Mouse (Mus musculus) forebrain, embryonic 15.5 days (tissue): ENCODE data around the gene Clstn1. TPM values are rescaled to one million over a fixed set of nuclear protein-coding genes. Genes with fewer than 3 reads are reported as not detected.
A peak's percentile ranks its signal among the peaks of the same experiment; 100 is the strongest.

Experiments used
- ATAC-seq: fragments of 200-750 bp; cut with Nextera tagmentation; replicated peaks from 2 replicates; pipeline ENCODE4 v1.8.0; 2017; ENCODE audit warnings: mild to moderate bottlenecking, moderate TSS enrichment, moderate library complexity
- H3K27ac ChIP-seq: fragments of 300-500 bp; sonication (generic); replicated peaks from 2 replicates; pipeline ENCODE4 v1.5.1; 2015; ENCODE audit warnings: mild to moderate bottlenecking, inconsistent platforms
- H3K27me3 ChIP-seq: fragments of 300-500 bp; sonication (generic); 2 replicates; pipeline ENCODE4 v1.6.1; 2015; ENCODE audit warnings: inconsistent platforms
- H3K36me3 ChIP-seq: fragments of 300-500 bp; sonication (generic); 2 replicates; pipeline ENCODE4 v1.6.1; 2015; ENCODE audit warnings: mild to moderate bottlenecking, inconsistent platforms
- H3K4me1 ChIP-seq: fragments of 300-500 bp; sonication (generic); 2 replicates; pipeline ENCODE4 v1.6.1; 2015; ENCODE audit warnings: inconsistent platforms
- H3K4me2 ChIP-seq: fragments of 300-500 bp; sonication (generic); replicated peaks from 2 replicates; pipeline ENCODE4 v1.6.1; 2015; ENCODE audit warnings: mild to moderate bottlenecking, inconsistent platforms
- H3K4me3 ChIP-seq: fragments of 300-500 bp; sonication (generic); 2 replicates; pipeline ENCODE4 v1.5.1; 2015; ENCODE audit warnings: mild to moderate bottlenecking, inconsistent platforms
- H3K9ac ChIP-seq: fragments of 300-500 bp; sonication (generic); replicated peaks from 2 replicates; pipeline ENCODE4 v1.6.1; 2015; ENCODE audit warnings: mild to moderate bottlenecking, inconsistent platforms
- H3K9me3 ChIP-seq: fragments of 300-500 bp; sonication (generic); 2 replicates; pipeline ENCODE4 v1.6.1; 2016; ENCODE audit warnings: inconsistent platforms
- WGBS: fragments of 180-500 bp; shearing (Covaris S2); methylation state at CpG from one replicate; pipeline ENCODE4 v1.1.7; 2015; ENCODE audit warnings: mixed read lengths; 5-methylcytosine and 5-hydroxymethylcytosine counted together
- polyA plus RNA-seq: library from polyadenylated mRNA; unstranded; fragments of >200 nt; fragmentation: Nextera tagmentation; extraction: Ambion mirVana; gene quantifications from 2 replicates; pipeline ENCODE4 v1.2.1, GENCODE M21; 2015

Gene Clstn1
- polyA plus RNA-seq, 1 experiment from 2014 or later, result 111 TPM

DNA sequence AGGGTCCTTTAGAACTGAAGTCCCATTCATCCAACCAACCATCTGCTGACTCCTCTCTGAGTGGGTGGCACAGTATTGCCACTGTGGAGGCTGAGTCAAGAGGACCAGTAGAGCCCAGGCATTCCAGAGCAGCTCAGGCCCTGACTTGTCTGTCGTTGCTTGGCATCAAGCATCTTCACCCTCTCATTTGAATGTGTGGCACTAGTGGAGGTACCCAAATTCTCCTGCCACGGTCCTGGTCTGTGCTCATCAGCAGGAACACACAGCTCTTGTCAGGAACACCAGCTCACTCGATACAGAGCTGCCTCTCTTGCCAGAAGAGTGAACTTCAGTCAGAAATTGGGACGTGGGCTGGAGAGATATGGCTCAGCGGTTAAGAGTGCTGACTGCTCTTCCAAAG, 37.4 kb downstream of the Clstn1 start:
- Histone ChIP-seq H3K36me3 (peaks cover 2% of the 10 kb centered on the region; the same call in 1 of the 2 replicates), H3K27ac (no peak overlapping the region), H3K4me3 (no peak overlapping the region), H3K4me2 (no peak overlapping the region), H3K9me3 (no peaks in the 10 kb centered on the region), H3K27me3 (no peaks in the 10 kb centered on the region), H3K9ac (no peak overlapping the region), H3K4me1 (peaks cover 24% of the 10 kb centered on the region)
- WGBS, result 90% methylated on average over 5 of the region's 5 CpGs
- no peak for ATAC-seq

DNA sequence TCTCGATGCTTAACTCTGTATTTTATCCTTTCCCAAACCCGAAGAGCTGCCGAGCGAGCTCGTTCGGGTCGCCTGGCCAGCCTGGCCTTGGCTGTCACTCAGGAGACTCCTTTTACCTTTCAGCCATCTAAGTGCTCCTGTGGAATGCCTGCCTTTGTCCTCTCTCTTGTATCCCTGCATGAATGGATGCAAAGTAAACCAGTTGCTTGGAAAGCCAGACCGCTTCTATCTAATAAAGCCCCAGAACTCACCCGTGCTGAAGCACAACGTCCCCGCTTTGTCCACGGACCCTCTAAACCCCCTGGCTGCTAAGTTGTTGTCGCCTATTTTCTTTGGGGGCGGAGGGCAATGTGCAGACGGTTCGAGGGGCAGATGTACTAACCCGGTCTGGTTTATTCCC, 40.5 kb downstream of the Clstn1 start:
- ATAC-seq, result no peak
- Histone ChIP-seq H3K4me1 (peaks cover 18% of the 10 kb centered on the region), H3K9me3 (no peaks in the 10 kb centered on the region), H3K27ac (no peak overlapping the region; the same call in 1 of the 2 replicates), H3K9ac (no peak overlapping the region), H3K4me3 (no peak overlapping the region), H3K36me3 (peaks cover 18% of the 10 kb centered on the region; the same call in 1 of the 2 replicates), H3K27me3 (no peaks in the 10 kb centered on the region), H3K4me2 (no peak overlapping the region)
- 9% methylated on average over 17 of the region's 17 CpGs for WGBS

DNA sequence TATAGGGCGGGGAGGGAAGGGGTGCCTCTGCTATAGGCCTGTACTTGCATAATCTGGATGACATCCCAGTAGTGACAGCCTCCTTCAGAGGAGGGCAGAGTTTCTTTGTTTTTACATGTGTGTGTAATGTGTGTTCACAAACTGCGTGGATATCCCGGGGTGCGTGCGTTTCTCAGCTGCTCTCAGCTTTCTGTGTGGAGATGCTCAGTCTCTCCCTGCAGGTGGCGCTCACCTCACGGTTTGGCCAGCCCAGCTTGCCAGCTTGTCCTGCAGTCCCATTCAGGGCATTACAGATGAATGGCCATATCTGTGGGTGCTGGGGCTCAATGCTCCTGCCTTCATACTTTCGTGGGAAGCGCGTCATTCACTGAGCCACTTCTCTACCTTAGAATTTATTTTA, 42.1 kb downstream of the Clstn1 start:
- Histone ChIP-seq H3K4me1 (peaks cover 18% of the 10 kb centered on the region), H3K9ac (no peak overlapping the region), H3K9me3 (no peaks in the 10 kb centered on the region), H3K4me3 (no peak overlapping the region), H3K27me3 (no peaks in the 10 kb centered on the region), H3K36me3 (peaks cover 31% of the 10 kb centered on the region), H3K27ac (0 out of 2 replicates have a peak overlapping the region, but pooled peaks have one; percentile 15), H3K4me2 (no peak overlapping the region)
- 74% methylated on average over 10 of the region's 10 CpGs for WGBS
- ATAC-seq, result 0 out of 2 replicates have a peak, but pooled peaks have one; percentile 32

DNA sequence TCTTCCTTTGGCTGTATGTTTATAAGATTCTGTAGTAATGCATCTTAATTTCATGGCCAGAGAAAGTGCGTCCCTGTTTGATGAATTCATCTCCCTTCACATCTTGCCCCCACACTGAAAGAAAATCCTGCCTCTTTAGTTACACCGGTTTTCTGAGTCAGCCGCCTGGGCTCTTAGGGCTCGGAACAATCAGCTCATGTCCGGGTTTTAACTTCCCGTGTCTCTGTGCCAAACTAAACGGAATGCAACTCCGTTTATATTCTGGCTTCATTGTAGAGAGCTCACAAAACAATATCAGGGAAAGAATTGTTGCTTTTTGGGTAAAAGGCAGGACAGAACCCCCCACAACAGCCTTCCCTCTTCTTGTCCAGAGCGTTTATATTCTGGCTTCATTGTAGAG, 42.5 kb downstream of the Clstn1 start:
- Histone ChIP-seq H3K27ac (0 out of 2 replicates have a peak overlapping the region, but pooled peaks have one; percentile 15), H3K36me3 (peaks cover 35% of the 10 kb centered on the region), H3K4me3 (no peak overlapping the region), H3K9ac (no peak overlapping the region), H3K4me2 (no peak overlapping the region), H3K27me3 (no peaks in the 10 kb centered on the region), H3K9me3 (no peaks in the 10 kb centered on the region), H3K4me1 (peaks cover 18% of the 10 kb centered on the region)
- ATAC-seq, result no peak
- 50% methylated on average over 9 of the region's 9 CpGs for WGBS

DNA sequence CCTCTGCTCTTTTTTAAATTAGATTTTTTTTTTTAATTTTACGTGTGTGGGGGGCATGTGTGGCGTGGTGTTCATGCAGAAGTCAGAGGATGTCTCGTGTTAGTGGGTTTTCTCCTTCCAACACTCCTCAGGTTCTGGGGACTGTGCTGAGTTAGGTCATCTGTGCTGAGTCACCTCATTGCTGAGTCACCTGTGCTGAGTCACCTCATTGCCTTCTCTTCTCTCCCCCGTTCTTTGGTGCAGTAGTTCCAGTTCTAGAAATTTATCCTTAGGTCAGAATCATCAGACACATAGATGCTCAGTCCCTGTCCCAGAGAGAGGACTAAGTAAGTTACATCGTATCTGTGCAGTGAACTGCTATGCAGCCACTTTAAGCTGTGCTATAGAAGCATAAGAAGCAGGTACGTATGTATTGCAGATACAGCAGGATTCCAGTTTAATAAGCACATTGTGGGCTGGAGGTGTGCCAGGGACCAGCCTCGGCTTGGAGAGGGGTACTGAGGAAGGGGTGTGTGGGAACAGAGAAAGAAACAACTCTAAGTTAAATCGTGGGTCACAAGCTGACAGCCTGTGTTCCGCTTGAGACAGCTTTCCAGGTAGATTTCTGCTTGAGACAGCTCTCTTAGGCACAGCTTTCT, 46.5 kb downstream of the Clstn1 start:
- H3K27ac ChIP-seq, result no peak overlapping the region
- H3K9ac ChIP-seq, result no peak overlapping the region
- no peaks in the 10 kb centered on the region for H3K27me3 ChIP-seq
- H3K4me3 ChIP-seq, result no peak overlapping the region
- 86% methylated on average over 9 of the region's 9 CpGs for WGBS
- H3K4me2 ChIP-seq, result no peak overlapping the region
- H3K9me3 ChIP-seq, result no peaks in the 10 kb centered on the region
- no peaks in the 10 kb centered on the region for H3K4me1 ChIP-seq
- peaks cover 61% of the 10 kb centered on the region for H3K36me3 ChIP-seq
- no peak for ATAC-seq

DNA sequence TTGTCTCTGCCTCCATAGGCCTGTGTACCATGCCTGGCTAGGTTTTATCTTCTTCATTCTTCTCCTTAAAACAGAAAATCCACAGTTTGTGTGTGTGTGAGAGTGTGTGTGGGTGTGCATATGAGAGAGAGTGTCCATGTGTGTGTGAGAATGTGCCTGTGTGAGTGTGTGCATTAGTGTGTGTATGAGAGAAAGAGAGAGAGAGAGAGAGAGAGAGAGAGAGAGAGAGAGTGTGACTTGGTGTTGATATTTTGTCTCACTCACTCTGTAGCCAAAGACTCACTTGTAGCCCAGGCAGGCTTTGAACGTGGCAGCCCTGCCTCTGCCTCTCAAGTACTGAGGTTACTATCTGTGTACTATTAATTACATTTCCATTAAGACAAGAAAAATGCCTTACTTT, 47.9 kb downstream of the Clstn1 start:
- Histone ChIP-seq H3K4me3 (no peak overlapping the region), H3K36me3 (peaks cover 70% of the 10 kb centered on the region), H3K9me3 (no peaks in the 10 kb centered on the region), H3K4me2 (no peak overlapping the region), H3K27ac (no peak overlapping the region), H3K9ac (no peak overlapping the region), H3K4me1 (no peaks in the 10 kb centered on the region), H3K27me3 (no peaks in the 10 kb centered on the region)
- 86% methylated on average over 1 of the region's 1 CpGs for WGBS
- ATAC-seq, result no peak

DNA sequence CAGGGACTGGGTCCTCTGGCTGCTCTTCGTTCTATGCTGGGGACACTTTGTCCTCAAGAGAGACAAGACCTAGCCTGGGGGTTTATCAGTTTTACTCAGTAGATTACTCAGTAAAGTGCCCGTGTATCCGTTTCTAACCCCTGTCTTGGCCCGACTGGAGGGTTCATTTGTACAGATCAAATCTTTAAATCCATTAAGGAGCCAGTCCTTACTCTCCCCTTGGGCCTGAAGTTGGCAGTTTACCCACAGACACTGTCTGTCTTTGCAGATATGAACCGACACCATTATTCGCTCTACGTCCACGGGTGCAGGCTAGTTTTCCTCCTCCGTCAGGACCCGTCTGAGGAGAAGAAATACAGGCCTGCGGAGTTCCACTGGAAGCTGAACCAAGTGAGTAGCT, 48.7 kb downstream of the Clstn1 start:
- H3K9ac ChIP-seq, result no peak overlapping the region
- no peak overlapping the region for H3K27ac ChIP-seq
- no peaks in the 10 kb centered on the region for H3K27me3 ChIP-seq
- no peak for ATAC-seq
- H3K4me1 ChIP-seq, result no peaks in the 10 kb centered on the region
- 94% methylated on average over 11 of the region's 11 CpGs for WGBS
- H3K4me3 ChIP-seq, result no peak overlapping the region
- H3K4me2 ChIP-seq, result no peak overlapping the region
- peaks cover 72% of the 10 kb centered on the region for H3K36me3 ChIP-seq
- no peaks in the 10 kb centered on the region for H3K9me3 ChIP-seq

DNA sequence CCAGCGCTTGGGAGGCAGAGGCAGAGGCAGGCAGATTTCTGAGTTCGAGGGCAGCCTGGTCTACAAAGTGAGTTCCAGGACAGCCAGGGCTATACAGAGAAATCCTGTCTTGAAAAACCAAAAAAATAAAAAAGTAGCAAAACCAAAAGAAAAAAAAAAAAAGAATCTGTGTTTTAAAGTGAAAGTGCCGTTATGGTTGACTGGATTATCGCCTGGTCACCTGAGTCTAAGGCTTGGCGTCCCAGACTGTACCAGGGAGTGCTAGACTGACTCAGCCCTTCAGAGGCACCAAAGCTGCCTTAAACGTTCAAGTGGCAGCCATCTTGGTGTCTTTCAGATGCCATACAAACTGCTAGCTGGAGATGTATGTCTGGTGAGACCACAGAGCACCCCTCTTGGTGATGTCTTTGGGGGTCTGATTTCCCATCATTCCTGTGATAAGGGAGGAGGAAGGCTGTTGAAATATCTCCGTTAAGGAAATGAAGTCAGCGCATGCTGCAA, 49.7 kb downstream of the Clstn1 start:
- no peak overlapping the region for H3K4me2 ChIP-seq
- 89% methylated on average over 8 of the region's 8 CpGs for WGBS
- no peaks in the 10 kb centered on the region for H3K27me3 ChIP-seq
- peaks cover 73% of the 10 kb centered on the region for H3K36me3 ChIP-seq
- no peaks in the 10 kb centered on the region for H3K4me1 ChIP-seq
- no peak overlapping the region for H3K27ac ChIP-seq
- no peak overlapping the region for H3K9ac ChIP-seq
- H3K4me3 ChIP-seq, result no peak overlapping the region
- H3K9me3 ChIP-seq, result no peaks in the 10 kb centered on the region
- ATAC-seq, result no peak

DNA sequence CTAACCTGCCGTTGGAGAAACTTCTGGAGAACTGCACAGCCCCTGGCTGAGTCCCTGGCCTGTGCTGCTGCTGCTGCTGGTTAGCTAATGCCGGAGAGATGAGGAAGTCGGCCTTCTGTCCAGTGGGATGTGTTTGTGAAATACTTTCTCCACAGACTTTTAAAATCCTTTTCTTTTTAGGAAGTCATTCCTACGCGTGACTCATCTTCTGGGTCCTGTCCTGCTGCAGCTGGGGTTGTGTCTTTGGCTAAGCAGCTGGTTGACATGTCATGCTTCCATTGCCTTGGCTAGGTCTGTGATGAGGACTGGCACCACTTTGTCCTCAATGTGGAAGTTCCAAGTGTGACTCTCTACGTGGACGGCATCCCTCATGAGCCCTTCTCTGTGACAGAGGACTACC, 51.7 kb downstream of the Clstn1 start:
- Histone ChIP-seq H3K27me3 (no peaks in the 10 kb centered on the region), H3K27ac (no peak overlapping the region), H3K4me2 (no peak overlapping the region), H3K4me3 (no peak overlapping the region), H3K4me1 (no peaks in the 10 kb centered on the region), H3K36me3 (peaks cover 73% of the 10 kb centered on the region), H3K9ac (no peak overlapping the region), H3K9me3 (no peaks in the 10 kb centered on the region)
- ATAC-seq, result no peak
- WGBS, result 87% methylated on average over 7 of the region's 7 CpGs

DNA sequence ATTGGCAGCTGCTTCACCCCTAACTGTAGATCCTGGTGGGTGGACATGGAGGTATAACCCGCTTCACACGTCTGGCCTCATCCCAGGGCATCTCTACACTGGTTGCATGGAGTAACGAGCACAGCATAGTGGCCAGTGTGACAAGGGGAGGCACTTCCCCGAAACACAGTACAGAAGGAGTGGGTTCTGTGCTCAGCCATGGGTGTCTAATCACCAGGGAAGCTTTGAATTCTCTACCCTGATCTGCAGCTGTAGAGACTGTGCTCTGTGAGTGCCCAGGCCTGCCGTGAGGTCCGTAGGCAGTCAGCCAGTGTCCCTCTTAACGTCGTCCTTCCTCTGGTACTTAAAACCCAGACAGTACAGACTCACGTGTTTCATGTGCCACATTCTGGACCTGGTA, 54.6 kb downstream of the Clstn1 start:
- H3K9ac ChIP-seq, result no peak overlapping the region
- no peak overlapping the region for H3K4me2 ChIP-seq
- no peaks in the 10 kb centered on the region for H3K27me3 ChIP-seq
- WGBS, result 70% methylated on average over 9 of the region's 9 CpGs
- no peaks in the 10 kb centered on the region for H3K4me1 ChIP-seq
- ATAC-seq, result no peak
- H3K36me3 ChIP-seq, result peaks cover 71% of the 10 kb centered on the region
- H3K9me3 ChIP-seq, result no peaks in the 10 kb centered on the region
- H3K27ac ChIP-seq, result no peak overlapping the region
- no peak overlapping the region for H3K4me3 ChIP-seq

DNA sequence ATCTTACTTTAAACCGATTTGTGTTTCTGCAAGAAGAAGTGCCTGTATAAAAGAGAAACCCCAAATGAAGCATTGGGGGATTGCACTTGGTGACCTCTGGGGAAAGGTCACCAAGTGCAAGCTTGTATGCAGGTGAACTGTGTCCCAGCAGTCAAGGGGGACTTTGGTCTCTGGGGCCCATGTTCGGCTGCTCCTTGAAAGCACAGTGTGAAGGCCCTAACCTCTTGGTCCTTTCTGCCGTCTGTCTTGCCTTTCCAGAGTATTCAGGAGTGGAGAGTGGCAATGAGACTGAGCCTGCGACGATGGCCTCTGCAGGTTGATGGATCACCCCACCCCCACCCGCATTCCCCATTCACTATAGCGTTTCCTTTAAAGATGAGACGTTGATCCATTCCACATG, 55.1 kb downstream of the Clstn1 start:
- Histone ChIP-seq H3K9ac (no peak overlapping the region), H3K4me2 (no peak overlapping the region), H3K27me3 (no peaks in the 10 kb centered on the region), H3K4me3 (no peak overlapping the region), H3K9me3 (no peaks in the 10 kb centered on the region), H3K36me3 (peaks cover 73% of the 10 kb centered on the region), H3K4me1 (no peaks in the 10 kb centered on the region), H3K27ac (no peak overlapping the region)
- ATAC-seq, result no peak
- WGBS, result 85% methylated on average over 8 of the region's 8 CpGs

DNA sequence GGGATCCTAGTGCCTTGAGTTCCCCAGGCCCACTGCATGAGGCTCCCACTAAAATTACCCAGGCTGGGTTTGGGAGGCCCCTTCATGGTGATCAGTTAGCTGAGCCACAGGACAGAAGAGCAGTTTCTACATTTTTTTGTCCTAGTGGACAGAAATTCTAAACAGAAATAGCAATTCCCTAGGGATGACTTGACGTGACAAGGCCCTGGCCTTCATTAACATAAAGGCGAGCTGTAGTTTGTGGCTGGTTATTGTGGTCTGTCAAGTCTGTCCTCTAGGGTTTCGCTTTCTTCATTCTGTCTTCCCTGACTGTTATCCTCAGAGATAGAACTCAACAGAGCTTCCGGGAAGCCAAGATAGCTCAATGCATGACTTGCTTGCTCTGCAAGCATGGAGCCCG, 55.7 kb downstream of the Clstn1 start:
- Histone ChIP-seq H3K36me3 (peaks cover 79% of the 10 kb centered on the region), H3K27ac (no peak overlapping the region), H3K4me2 (no peak overlapping the region), H3K4me3 (no peak overlapping the region), H3K27me3 (no peaks in the 10 kb centered on the region), H3K4me1 (no peaks in the 10 kb centered on the region), H3K9me3 (no peaks in the 10 kb centered on the region), H3K9ac (no peak overlapping the region)
- ATAC-seq, result no peak
- 94% methylated on average over 5 of the region's 5 CpGs for WGBS

DNA sequence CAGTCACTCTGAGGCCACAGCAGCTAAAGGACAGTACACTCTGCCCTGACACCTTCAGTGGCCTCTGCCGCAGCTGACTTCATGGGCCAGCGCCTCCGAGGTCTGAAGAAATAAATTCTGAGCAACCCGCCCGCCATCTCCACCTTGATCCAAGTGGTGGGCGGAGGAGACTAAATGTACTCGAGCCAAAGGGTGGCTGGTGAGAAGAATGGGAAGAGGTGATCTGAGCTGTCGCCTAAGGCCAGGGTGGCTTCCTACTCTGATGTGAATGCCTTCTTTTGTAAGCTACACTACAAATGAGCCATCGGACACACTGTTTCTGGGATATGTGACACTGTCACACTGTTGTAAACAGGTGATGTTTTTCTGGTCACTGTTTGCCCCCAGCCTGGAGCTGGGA, 59.5 kb downstream of the Clstn1 start:
- ATAC-seq, result no peak
- H3K4me3 ChIP-seq, result no peak overlapping the region
- no peaks in the 10 kb centered on the region for H3K4me1 ChIP-seq
- no peak overlapping the region for H3K27ac ChIP-seq
- H3K27me3 ChIP-seq, result no peaks in the 10 kb centered on the region
- WGBS, result 96% methylated on average over 9 of the region's 9 CpGs
- H3K4me2 ChIP-seq, result no peak overlapping the region
- no peaks in the 10 kb centered on the region for H3K9me3 ChIP-seq
- H3K36me3 ChIP-seq, result peaks cover 87% of the 10 kb centered on the region
- no peak overlapping the region for H3K9ac ChIP-seq
